Mouse (Mus musculus) stomach, embryonic 16.5 days (tissue): ENCODE data around the gene Mlip. TPM values are rescaled to one million over a fixed set of nuclear protein-coding genes. Genes with fewer than 3 reads are reported as not detected.

Experiments used
- ATAC-seq: fragments of 200-750 bp; cut with Nextera tagmentation; 2 replicates; pipeline ENCODE4 v1.8.0; 2017; ENCODE audit warnings: moderate number of reproducible peaks, moderate TSS enrichment; ENCODE audit not compliant: insufficient read depth, low FRiP score
- H3K27ac ChIP-seq: fragments of 300-500 bp; sonication (generic); 2 replicates; pipeline ENCODE4 v1.5.1; 2014; ENCODE audit warnings: low read length
- H3K27me3 ChIP-seq: fragments of 300-500 bp; sonication (generic); 2 replicates; pipeline ENCODE4 v1.6.1; 2014; ENCODE audit warnings: low read length, control low read depth, mixed read lengths; ENCODE audit not compliant: control insufficient read depth, insufficient read depth
- H3K36me3 ChIP-seq: fragments of 300-500 bp; sonication (generic); 2 replicates; pipeline ENCODE4 v1.6.1; 2014; ENCODE audit warnings: low read length; ENCODE audit not compliant: control insufficient read depth, insufficient read depth
- H3K4me1 ChIP-seq: fragments of 300-500 bp; sonication (generic); 2 replicates; pipeline ENCODE4 v1.6.1; 2014; ENCODE audit warnings: low read length, control low read depth, mixed read lengths; ENCODE audit not compliant: control insufficient read depth, insufficient read depth
- H3K4me2 ChIP-seq: fragments of 300-500 bp; sonication (generic); 2 replicates; pipeline ENCODE4 v1.6.1; 2014; ENCODE audit warnings: low read depth, low read length, mixed read lengths
- H3K4me3 ChIP-seq: fragments of 300-500 bp; sonication (generic); replicated peaks from 2 replicates; pipeline ENCODE4 v1.5.1; 2014; ENCODE audit warnings: mild to moderate bottlenecking, low read length
- H3K9ac ChIP-seq: fragments of 300-500 bp; sonication (generic); 2 replicates; pipeline ENCODE4 v1.6.1; 2014; ENCODE audit warnings: low read length
- H3K9me3 ChIP-seq: fragments of 300-500 bp; sonication (generic); replicated peaks from 2 replicates; pipeline ENCODE4 v1.6.1; 2016; ENCODE audit warnings: low read length, control low read depth; ENCODE audit not compliant: control insufficient read depth
- WGBS: fragments of 180-500 bp; shearing (Covaris S2); extraction: QIAGEN DNeasy Blood & Tissue Kit; methylation state at CpG from one replicate; pipeline ENCODE4 v1.1.7; 2014; 5-methylcytosine and 5-hydroxymethylcytosine counted together
- polyA plus RNA-seq: library from polyadenylated mRNA; unstranded; fragments of >200 nt; fragmentation: Nextera tagmentation; extraction: Ambion mirVana; gene quantifications from 2 replicates; pipeline ENCODE4 v1.2.1, GENCODE M21; 2015

Gene Mlip
- polyA plus RNA-seq, 1 experiment from 2014 or later: 3.2 TPM

GRCm38 (mm10) chr9:77179486-77179885 is 173.3 kb downstream of the Mlip start:
- H3K4me1 ChIP-seq: no peaks in the 10 kb centered on the region
- no peak overlapping the region for H3K4me2 ChIP-seq
- H3K4me3 ChIP-seq: no peak overlapping the region
- H3K27me3 ChIP-seq: no peaks in the 10 kb centered on the region; the same call in 1 of the 2 replicates
- no peak overlapping the region for H3K9ac ChIP-seq
- H3K9me3 ChIP-seq: no peaks in the 10 kb centered on the region
- no peaks in the 10 kb centered on the region for H3K36me3 ChIP-seq
- H3K27ac ChIP-seq: no peak overlapping the region
- WGBS: 82% methylated on average over 3 of the region's 3 CpGs
- ATAC-seq: no peak

- H3K4me2 ChIP-seq: no peak overlapping the region
- no peaks in the 10 kb centered on the region for H3K4me1 ChIP-seq
- H3K9me3 ChIP-seq: no peaks in the 10 kb centered on the region
- H3K27ac ChIP-seq: no peak overlapping the region
- no peaks in the 10 kb centered on the region for H3K36me3 ChIP-seq
- H3K27me3 ChIP-seq: no peaks in the 10 kb centered on the region
- WGBS: 70% methylated on average over 3 of the region's 3 CpGs
- H3K9ac ChIP-seq: no peak overlapping the region
- H3K4me3 ChIP-seq: no peak overlapping the region
- ATAC-seq: no peak
These were observed 176.9 kb downstream of the Mlip start for GRCm38 (mm10) chr9:77175870-77176269.

- WGBS: 46% methylated on average over 5 of the region's 5 CpGs
- Histone ChIP-seq H3K4me3 (no peak overlapping the region), H3K36me3 (no peaks in the 10 kb centered on the region), H3K27ac (no peak overlapping the region), H3K4me2 (no peak overlapping the region), H3K9ac (no peak overlapping the region), H3K9me3 (no peaks in the 10 kb centered on the region), H3K27me3 (no peaks in the 10 kb centered on the region), H3K4me1 (no peaks in the 10 kb centered on the region)
- no peak for ATAC-seq
These were observed 180.7 kb downstream of the Mlip start for GRCm38 (mm10) chr9:77172044-77172443.

- H3K9me3 ChIP-seq: no peaks in the 10 kb centered on the region
- ATAC-seq: no peak
- WGBS: 66% methylated on average over 6 of the region's 6 CpGs
These were observed 186.9 kb downstream of the Mlip start for GRCm38 (mm10) chr9:77165877-77166276.

GRCm38 (mm10) chr9:77161764-77162163 is 191.0 kb downstream of the Mlip start:
- H3K4me2 ChIP-seq: no peak overlapping the region
- WGBS: 63% methylated on average over 5 of the region's 5 CpGs
- no peaks in the 10 kb centered on the region for H3K27me3 ChIP-seq
- no peaks in the 10 kb centered on the region for H3K4me1 ChIP-seq
- no peak overlapping the region for H3K9ac ChIP-seq
- ATAC-seq: no peak
- no peaks in the 10 kb centered on the region for H3K9me3 ChIP-seq
- no peak overlapping the region for H3K27ac ChIP-seq
- H3K36me3 ChIP-seq: no peaks in the 10 kb centered on the region
- H3K4me3 ChIP-seq: no peak overlapping the region

More at GRCm38 (mm10) chr9:77165877-77166276, 186.9 kb downstream of the Mlip start:
- H3K4me3 ChIP-seq: no peak overlapping the region
- H3K27ac ChIP-seq: no peak overlapping the region
- no peaks in the 10 kb centered on the region for H3K36me3 ChIP-seq
- no peaks in the 10 kb centered on the region for H3K27me3 ChIP-seq
- no peaks in the 10 kb centered on the region for H3K4me1 ChIP-seq
- no peak overlapping the region for H3K4me2 ChIP-seq
- H3K9ac ChIP-seq: no peak overlapping the region

- ATAC-seq: no peak
These were observed 192.4 kb downstream of the Mlip start for GRCm38 (mm10) chr9:77160277-77160926.

GRCm38 (mm10) chr9:77148518-77149257 is 204.1 kb downstream of the Mlip start:
- no peaks in the 10 kb centered on the region for H3K4me1 ChIP-seq
- H3K4me2 ChIP-seq: no peak overlapping the region
- H3K27me3 ChIP-seq: no peaks in the 10 kb centered on the region
- WGBS: 94% methylated on average over 3 of the region's 3 CpGs
- no peak overlapping the region for H3K9ac ChIP-seq
- no peaks in the 10 kb centered on the region for H3K36me3 ChIP-seq
- no peaks in the 10 kb centered on the region for H3K9me3 ChIP-seq
- no peak overlapping the region for H3K27ac ChIP-seq
- H3K4me3 ChIP-seq: no peak overlapping the region
- no peak for ATAC-seq

More at GRCm38 (mm10) chr9:77160277-77160926, 192.4 kb downstream of the Mlip start:
- no peaks in the 10 kb centered on the region for H3K27me3 ChIP-seq
- WGBS: 56% methylated on average over 4 of the region's 4 CpGs
- H3K4me2 ChIP-seq: no peak overlapping the region
- no peak overlapping the region for H3K27ac ChIP-seq
- no peak overlapping the region for H3K9ac ChIP-seq
- no peaks in the 10 kb centered on the region for H3K36me3 ChIP-seq
- no peaks in the 10 kb centered on the region for H3K4me1 ChIP-seq
- no peaks in the 10 kb centered on the region for H3K9me3 ChIP-seq
- no peak overlapping the region for H3K4me3 ChIP-seq

- Histone ChIP-seq H3K4me1 (no peaks in the 10 kb centered on the region), H3K4me2 (no peak overlapping the region), H3K9ac (no peak overlapping the region), H3K36me3 (no peaks in the 10 kb centered on the region), H3K9me3 (no peaks in the 10 kb centered on the region), H3K27ac (no peak overlapping the region), H3K4me3 (no peak overlapping the region), H3K27me3 (no peaks in the 10 kb centered on the region)
- ATAC-seq: no peak
- WGBS: 93% methylated on average over 1 of the region's 1 CpGs
These were observed 233.0 kb downstream of the Mlip start for GRCm38 (mm10) chr9:77119735-77120134.

- H3K9me3 ChIP-seq: no peaks in the 10 kb centered on the region
- no peak overlapping the region for H3K4me3 ChIP-seq
- no peak overlapping the region for H3K9ac ChIP-seq
- no peaks in the 10 kb centered on the region for H3K27me3 ChIP-seq
- H3K4me2 ChIP-seq: no peak overlapping the region
- no peaks in the 10 kb centered on the region for H3K36me3 ChIP-seq
- H3K27ac ChIP-seq: no peak overlapping the region
- no peaks in the 10 kb centered on the region for H3K4me1 ChIP-seq
- no peak for ATAC-seq
- WGBS: 92% methylated on average over 1 of the region's 1 CpGs
These were observed 255.9 kb downstream of the Mlip start for GRCm38 (mm10) chr9:77096886-77097285.
